Mouse (Mus musculus) brown adipose tissue, adult 24 weeks (tissue): ENCODE results near the gene Cyp3a59. TPM values are rescaled to one million over a fixed set of nuclear protein-coding genes. Genes with fewer than 3 reads are reported as not detected.
"Not testable (repeated sequence)": the region's sequence is repeated elsewhere in the genome, so short reads cannot be mapped to it uniquely, and the experiment has no call there.

Source experiments
- H3K27ac ChIP-seq: fragments of 200-500 bp; replicated peaks from 2 replicates; pipeline ENCODE4 v1.5.1; 2012; ENCODE audit warnings: low read depth, mild to moderate bottlenecking, low read length
- H3K4me1 ChIP-seq: fragments of 200-500 bp; 2 replicates; pipeline ENCODE4 v1.6.1; 2012; ENCODE audit warnings: low read length, mixed read lengths; ENCODE audit not compliant: control insufficient read depth, insufficient read depth, insufficient read length
- H3K4me3 ChIP-seq: fragments of 200-500 bp; 2 replicates; pipeline ENCODE4 v1.5.1; 2012; ENCODE audit warnings: low read depth, mild to moderate bottlenecking, low read length, moderate library complexity; ENCODE audit not compliant: insufficient read depth
- polyA plus RNA-seq: library from polyadenylated mRNA; stranded (reverse); fragments of >200 nt; gene quantifications from 2 replicates; pipeline ENCODE4 v1.2.4, GENCODE M21; 2012; ENCODE audit not compliant: missing spikeins, insufficient read depth, insufficient read length

The Cyp3a59 gene
- polyA plus RNA-seq = not detected in 2 replicates

DNA sequence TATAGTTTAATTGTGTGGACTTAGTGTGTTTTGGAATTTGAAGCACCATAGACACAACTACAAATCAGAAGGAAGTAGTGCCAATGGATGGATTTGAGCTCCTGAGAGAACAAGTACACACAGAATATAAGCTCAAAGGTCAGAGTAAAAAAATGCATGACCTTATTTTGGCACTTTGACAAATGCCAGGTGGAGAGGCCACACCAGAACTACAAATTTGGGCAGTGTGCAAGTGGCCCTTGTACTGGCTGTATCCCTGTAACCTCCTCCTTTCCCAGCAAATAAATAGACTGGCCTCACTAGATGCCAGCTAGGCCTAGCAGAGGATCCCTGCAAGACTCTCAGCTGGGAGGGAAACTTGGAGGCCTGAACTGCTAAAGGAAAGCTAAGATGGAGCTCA is at the start of gene Cyp3a59:
TSS of gene Cyp3a59 (plus strand) at position 313 of the 400 bp plus-strand sequence.
- not testable (repeated sequence) for H3K4me3 ChIP-seq, H3K27ac ChIP-seq, H3K4me1 ChIP-seq

DNA sequence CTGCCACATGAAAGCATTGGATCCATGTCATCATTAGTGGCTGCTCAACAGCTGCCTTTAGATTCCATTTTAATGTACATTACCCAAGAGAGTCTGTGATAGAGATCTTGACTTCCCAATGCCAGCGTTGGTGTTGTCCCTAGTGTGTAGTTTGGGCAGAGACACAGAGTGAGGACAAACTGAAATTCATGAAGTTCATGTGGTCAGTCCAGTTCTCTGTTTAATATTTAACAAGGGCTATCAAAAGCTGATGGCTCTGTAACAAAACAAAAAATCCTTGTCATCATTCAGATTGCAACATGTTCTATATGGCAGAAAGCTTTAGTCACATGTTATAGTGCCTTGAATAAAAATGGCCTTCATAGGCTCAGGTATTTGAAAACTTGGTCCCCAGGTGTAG is 9.0 kb upstream of the Cyp3a59 start:
- no peak overlapping the region for H3K4me3 ChIP-seq
- no peaks in the 10 kb centered on the region for H3K4me1 ChIP-seq
- H3K27ac ChIP-seq = no peak overlapping the region

GRCm38 (mm10) chr5:146147903-146148302 is 68.8 kb downstream of the Cyp3a59 start:
- Histone ChIP-seq H3K4me1 (no peaks in the 10 kb centered on the region), H3K4me3 (no peak overlapping the region), H3K27ac (no peak overlapping the region)

DNA sequence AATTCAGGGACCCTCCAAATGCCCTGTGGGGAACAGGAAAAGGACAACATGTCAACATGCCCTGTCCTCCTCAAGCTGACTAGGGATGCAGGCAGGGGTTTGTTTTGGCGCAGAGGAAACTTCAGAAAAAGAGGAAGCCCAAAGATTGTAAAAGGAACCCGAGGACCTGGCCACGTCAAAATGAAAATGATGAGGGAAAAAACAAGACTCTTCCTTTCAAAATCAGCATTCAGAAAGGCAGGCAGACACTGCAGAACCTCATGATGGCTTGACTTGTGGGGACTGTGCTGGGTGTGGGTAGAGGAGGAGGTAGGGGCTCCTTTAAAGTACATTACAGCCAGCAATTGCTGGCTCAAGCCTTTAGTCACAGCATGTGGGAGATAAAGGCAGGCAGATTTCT is 71.4 kb downstream of the Cyp3a59 start:
- H3K4me3 ChIP-seq = no peak overlapping the region
- H3K4me1 ChIP-seq = no peaks in the 10 kb centered on the region
- H3K27ac ChIP-seq = no peak overlapping the region

DNA sequence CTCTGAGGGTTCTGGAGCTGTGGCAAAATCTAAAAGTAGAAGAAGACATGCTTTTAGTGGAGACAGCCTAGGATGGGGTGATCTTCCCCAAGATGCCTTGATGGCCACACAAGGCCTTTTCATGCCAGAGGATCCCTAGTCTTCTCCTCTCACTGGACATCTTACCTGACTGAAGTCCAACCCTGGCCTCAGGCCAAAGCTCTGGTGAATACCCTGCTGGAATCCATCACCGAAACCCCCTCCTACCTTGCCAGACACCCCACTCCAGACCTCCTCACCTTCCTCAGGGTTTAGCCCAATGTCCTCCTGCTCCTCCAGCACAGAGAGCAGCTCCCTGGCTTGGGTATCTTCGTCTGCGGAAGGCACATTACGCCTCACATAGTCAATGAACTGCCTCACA is 79.3 kb downstream of the Cyp3a59 start:
- H3K27ac ChIP-seq, H3K4me1 ChIP-seq, H3K4me3 ChIP-seq: not testable (repeated sequence)

DNA sequence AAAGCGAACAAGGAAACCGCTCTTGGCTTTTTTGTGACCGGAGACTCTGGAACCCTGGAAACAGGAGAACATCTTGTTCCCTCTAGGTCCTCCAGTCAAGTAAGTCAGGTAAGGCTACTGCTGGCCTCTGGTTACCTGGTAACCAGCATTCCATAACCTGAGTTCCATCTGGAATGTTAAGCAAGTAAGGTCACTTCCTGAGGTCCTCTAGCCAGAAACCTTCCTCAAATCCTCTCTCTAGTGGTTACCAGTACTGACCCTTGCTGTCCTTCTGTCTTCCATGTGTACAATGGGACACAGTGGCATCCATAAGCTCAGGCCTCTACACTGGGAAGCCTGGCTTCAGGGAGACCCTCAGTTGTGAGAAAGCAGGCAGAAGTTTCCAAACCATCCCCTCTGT is 81.4 kb downstream of the Cyp3a59 start, which contains the start of gene Gm5565:
TSS of gene Gm5565 (minus strand) at position 101 of the 400 bp plus-strand sequence.
- not testable (repeated sequence) for H3K4me3 ChIP-seq, H3K27ac ChIP-seq, H3K4me1 ChIP-seq

Other genes with a start within 250 kb of the Cyp3a59 start
- 2.5 TPM in 1 of 2 replicates, not detected in the other for gene Cyp3a11, start 199.3 kb upstream of the Cyp3a59 start, polyA plus RNA-seq
- 0.67 TPM in 1 of 2 replicates, not detected in the other for gene Cyp3a25, start 69.6 kb upstream of the Cyp3a59 start, polyA plus RNA-seq
- gene Gm5565, start 81.3 kb downstream of the Cyp3a59 start, polyA plus RNA-seq = not detected in 2 replicates
- gene Gm6309, start 91.5 kb downstream of the Cyp3a59 start, polyA plus RNA-seq = not detected in 2 replicates
- not detected in 2 replicates for gene 1700001J03Rik, start 106.0 kb downstream of the Cyp3a59 start, polyA plus RNA-seq
- 31.2 and 34.1 TPM in 2 replicates for gene Rnf6, start 142.3 kb downstream of the Cyp3a59 start, polyA plus RNA-seq
- gene Cdk8, start 152.0 kb downstream of the Cyp3a59 start, polyA plus RNA-seq = 17.8 and 18.4 TPM in 2 replicates